Mouse (Mus musculus): ENCODE results near the gene Scpep1. TPM values are rescaled to one million over a fixed set of nuclear protein-coding genes. Genes with fewer than 3 reads are reported as not detected.
"Not testable (repeated sequence)": the region's sequence is repeated elsewhere in the genome, so short reads cannot be mapped to it uniquely, and the experiment has no call there.

Gene Scpep1
- total RNA-seq (2021): 10 to 100 TPM; 13.7 to 15.7 TPM

- peak; percentile 86 to 91 for DNase-seq (ENCODE audit: extremely low spot score in 1 of 2, low spot score in 1 of 2)
These were observed at the start of gene Scpep1 for GRCm38 (mm10) chr11:88955217-88955969. Gene Scpep1 (minus strand): TSS chr11:88955465.

GRCm38 (mm10) chr11:89003726-89004125 is 48.5 kb upstream of the Scpep1 start:
- DNase-seq (ENCODE audit: extremely low spot score in 1 of 2, low spot score in 1 of 2): no peak

GRCm38 (mm10) chr11:89003078-89003477 is 47.8 kb upstream of the Scpep1 start:
- no peak for DNase-seq (ENCODE audit: extremely low spot score in 1 of 2, low spot score in 1 of 2)

GRCm38 (mm10) chr11:89002621-89003020 is 47.4 kb upstream of the Scpep1 start:
- no peak for DNase-seq (ENCODE audit: extremely low spot score in 1 of 2, low spot score in 1 of 2)

- no peak for DNase-seq (ENCODE audit: extremely low spot score in 1 of 2, low spot score in 1 of 2)
These were observed 46.8 kb upstream of the Scpep1 start for GRCm38 (mm10) chr11:89002068-89002467.

GRCm38 (mm10) chr11:89001569-89001968 is 46.3 kb upstream of the Scpep1 start:
- DNase-seq (ENCODE audit: extremely low spot score in 1 of 2, low spot score in 1 of 2): no peak

GRCm38 (mm10) chr11:89000527-89000819 is 45.2 kb upstream of the Scpep1 start:
- no peak for DNase-seq (ENCODE audit: extremely low spot score in 1 of 2, low spot score in 1 of 2)

- DNase-seq (ENCODE audit: extremely low spot score in 1 of 2, low spot score in 1 of 2): no peak
These were observed 44.7 kb upstream of the Scpep1 start for GRCm38 (mm10) chr11:88999723-89000526.

GRCm38 (mm10) chr11:88998974-88999722 is 43.9 kb upstream of the Scpep1 start, which contains the start of gene Trim25:
Gene Trim25 (plus strand): TSS chr11:88999376.
- peak; percentile 24 to 42 for DNase-seq (ENCODE audit: extremely low spot score in 1 of 2, low spot score in 1 of 2)

- DNase-seq (ENCODE audit: extremely low spot score in 1 of 2, low spot score in 1 of 2): no peak
These were observed 43.1 kb upstream of the Scpep1 start for GRCm38 (mm10) chr11:88998406-88998805.

- not testable (repeated sequence) for DNase-seq (ENCODE audit: extremely low spot score in 1 of 2, low spot score in 1 of 2)
These were observed 42.1 kb upstream of the Scpep1 start for GRCm38 (mm10) chr11:88997343-88997742.

- no peak for DNase-seq (ENCODE audit: extremely low spot score in 1 of 2, low spot score in 1 of 2)
These were observed 41.2 kb upstream of the Scpep1 start for GRCm38 (mm10) chr11:88996427-88996826.

GRCm38 (mm10) chr11:88995616-88996015 is 40.4 kb upstream of the Scpep1 start:
- DNase-seq (ENCODE audit: extremely low spot score in 1 of 2, low spot score in 1 of 2): no peak

- DNase-seq (ENCODE audit: extremely low spot score in 1 of 2, low spot score in 1 of 2): no peak
These were observed 39.2 kb upstream of the Scpep1 start for GRCm38 (mm10) chr11:88994492-88994891.

GRCm38 (mm10) chr11:88993625-88994024 is 38.4 kb upstream of the Scpep1 start:
- DNase-seq (ENCODE audit: extremely low spot score in 1 of 2, low spot score in 1 of 2): peak in 1 of 2 experiments; percentile 37

- DNase-seq (ENCODE audit: extremely low spot score in 1 of 2, low spot score in 1 of 2): no peak
These were observed 37.9 kb upstream of the Scpep1 start for GRCm38 (mm10) chr11:88993186-88993585.

GRCm38 (mm10) chr11:88989530-88989929 is 34.3 kb upstream of the Scpep1 start:
- DNase-seq (ENCODE audit: extremely low spot score in 1 of 2, low spot score in 1 of 2): no peak

GRCm38 (mm10) chr11:88988956-88989355 is 33.7 kb upstream of the Scpep1 start:
- no peak for DNase-seq (ENCODE audit: extremely low spot score in 1 of 2, low spot score in 1 of 2)

- no peak for DNase-seq (ENCODE audit: extremely low spot score in 1 of 2, low spot score in 1 of 2)
These were observed 31.4 kb upstream of the Scpep1 start for GRCm38 (mm10) chr11:88986616-88987015.

GRCm38 (mm10) chr11:88981337-88981736 is 26.1 kb upstream of the Scpep1 start:
- DNase-seq (ENCODE audit: extremely low spot score in 1 of 2, low spot score in 1 of 2): no peak

- DNase-seq (ENCODE audit: extremely low spot score in 1 of 2, low spot score in 1 of 2): no peak
These were observed 21.9 kb upstream of the Scpep1 start for GRCm38 (mm10) chr11:88977188-88977587.
